Mouse (Mus musculus) adrenal gland, postnatal 14 days (tissue): ENCODE data around the gene Oprm1. TPM values are rescaled to one million over a fixed set of nuclear protein-coding genes. Genes with fewer than 3 reads are reported as not detected.

Experiments
- total RNA-seq: library from RNA; stranded (reverse); gene quantifications from 2 replicates; pipeline ENCODE4 v1.2.3, GENCODE M21; 2021

The Oprm1 gene
- total RNA-seq, 1 experiment from 2014 or later: not detected

Other genes starting within 250 kb of the Oprm1 start
- not detected in 2 replicates for gene Gm10945, start 3.3 kb downstream of the Oprm1 start, total RNA-seq